Mouse (Mus musculus): Measurements from ENCODE around the gene Ccdc173. TPM values are rescaled to one million over a fixed set of nuclear protein-coding genes. Genes with fewer than 3 reads are reported as not detected.
A peak's percentile ranks its signal among the peaks of the same experiment; 100 is the strongest.
"Not testable (repeated sequence)": the region's sequence is repeated elsewhere in the genome, so short reads cannot be mapped to it uniquely, and the experiment has no call there.

Ccdc173 gene
- polyA plus RNA-seq, 1 experiment from 2014 or later: 1.4 TPM

DNA sequence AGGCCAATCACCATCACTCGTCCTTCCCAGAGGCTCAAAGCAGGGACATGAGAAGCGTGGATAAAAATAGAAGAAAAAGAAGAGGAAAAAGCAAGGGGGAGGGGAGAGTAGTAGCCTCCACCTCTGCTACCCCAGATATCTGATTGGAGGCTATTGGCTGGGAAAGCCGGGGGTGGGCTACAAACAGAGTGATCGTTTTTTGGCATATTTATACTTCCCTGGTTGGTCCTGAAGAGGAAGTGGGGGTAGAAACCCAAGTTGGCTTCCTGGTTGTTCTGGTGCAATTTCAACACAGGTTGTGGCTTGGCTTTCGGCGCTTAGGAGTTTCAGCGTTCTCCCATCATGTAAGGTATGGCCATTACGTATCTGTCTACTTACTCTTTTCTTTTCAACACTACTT, 32.3 kb upstream of the Ccdc173 start, which contains the start of gene Klhl23:
Gene Klhl23 (plus strand): TSS at position 234 of the 400 bp plus-strand sequence.
- Histone ChIP-seq H3K4me3 (replicated peaks) (peak within 1 kb of the TSS; percentile 79), H3K9ac (peak within 1 kb of the TSS; percentile 83), H3K4me2 (replicated peaks) (peak within 1 kb of the TSS; percentile 80), H3K27ac (peak within 1 kb of the TSS; percentile 95), H3K36me3 (peaks cover 3% of the 10 kb centered on the region), H3K27me3 (replicated peaks) (no peaks in the 10 kb centered on the region), H3K9me3 (no peaks in the 10 kb centered on the region), H3K4me1 (replicated peaks) (peaks cover 17% of the 10 kb centered on the region)
- peak; percentile 26; the same call in 1 of the 2 replicates for ATAC-seq
- 6% methylated on average over 8 of the region's 8 CpGs for WGBS

DNA sequence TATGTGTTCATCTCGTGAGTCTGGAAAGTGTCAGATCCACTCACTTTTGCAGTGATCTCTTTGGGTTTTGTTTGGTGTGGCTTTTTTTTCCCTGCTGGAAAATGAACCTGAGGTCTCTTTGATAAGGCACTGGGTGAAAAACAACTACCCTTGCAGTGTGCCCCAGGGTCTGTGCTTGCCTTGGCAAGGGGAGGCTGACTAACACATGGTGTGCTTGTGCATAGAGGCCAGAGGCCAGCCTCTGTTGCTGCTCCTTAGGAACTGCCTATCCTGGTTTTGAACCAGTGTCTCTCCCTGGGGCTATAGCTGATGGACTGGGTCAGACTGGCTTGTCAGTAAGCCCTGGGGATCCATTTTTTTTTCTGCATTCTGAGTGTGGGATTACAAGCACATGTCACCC, 30.8 kb upstream of the Ccdc173 start:
- no peak for ATAC-seq
- Histone ChIP-seq H3K27ac (no peak overlapping the region), H3K9me3 (no peaks in the 10 kb centered on the region), H3K4me1 (replicated peaks) (peaks cover 8% of the 10 kb centered on the region; the same call in 1 of the 2 replicates), H3K36me3 (peaks cover 3% of the 10 kb centered on the region; the same call in 1 of the 2 replicates), H3K27me3 (replicated peaks) (no peaks in the 10 kb centered on the region), H3K4me2 (replicated peaks) (no peak overlapping the region), H3K4me3 (replicated peaks) (no peak overlapping the region), H3K9ac (no peak overlapping the region)
- 38% methylated on average over 1 of the region's 1 CpGs for WGBS

DNA sequence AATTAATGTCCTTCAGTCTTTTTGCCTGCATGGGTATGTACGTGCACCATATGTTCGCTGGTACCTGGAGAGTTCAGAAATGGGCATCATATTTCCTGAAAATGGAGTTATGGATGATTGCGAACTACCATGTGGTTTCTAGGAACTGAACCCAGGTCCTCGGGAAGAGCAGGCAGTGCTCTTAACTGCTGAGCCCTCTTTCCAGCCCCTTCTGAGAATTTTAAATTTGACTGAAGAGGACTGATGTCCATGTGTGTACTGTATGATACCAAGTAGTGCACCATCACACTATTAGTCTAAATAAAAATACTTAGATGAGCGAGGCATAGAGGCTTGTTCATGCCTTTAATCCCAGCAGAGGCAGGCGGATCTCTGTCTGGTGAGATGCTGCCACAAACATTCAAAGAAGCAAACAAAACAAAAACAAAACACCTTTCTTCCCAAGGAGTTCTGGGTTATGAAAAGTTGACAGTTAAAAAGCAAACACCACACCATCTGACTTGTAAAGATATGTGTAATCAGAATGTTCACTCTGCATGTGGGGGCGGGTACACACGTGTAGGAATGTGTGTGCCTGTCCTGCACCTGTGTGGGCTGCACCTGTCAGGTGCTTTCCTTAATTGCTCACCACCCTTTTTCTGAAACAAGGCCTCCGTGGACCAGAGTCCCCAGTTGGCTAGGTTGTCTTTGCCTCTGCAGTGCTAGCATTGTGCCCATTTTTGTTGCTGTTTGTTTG, 29.1 kb upstream of the Ccdc173 start:
- ATAC-seq: peak; percentile 39

DNA sequence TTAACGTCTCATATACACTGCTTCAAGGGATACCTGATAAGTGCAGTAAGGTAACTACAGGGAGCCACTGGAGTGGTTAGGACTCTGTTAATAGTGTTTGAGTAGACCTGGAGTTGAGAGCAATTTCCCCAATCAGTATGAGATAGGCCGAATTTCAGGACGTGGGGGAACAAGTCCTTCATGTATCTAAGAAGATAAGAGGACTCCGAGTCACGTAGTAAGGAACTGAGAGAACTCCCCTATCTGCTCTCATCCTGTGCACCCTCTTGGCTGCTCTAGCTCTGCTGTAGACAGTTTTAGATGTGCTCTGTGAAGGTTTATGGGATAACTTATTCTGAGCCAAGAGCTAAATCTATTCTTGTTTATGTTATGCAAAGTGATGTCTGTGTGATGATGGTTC, 27.2 kb upstream of the Ccdc173 start:
- H3K4me1 ChIP-seq (replicated peaks): peaks cover 2% of the 10 kb centered on the region; the same call in 1 of the 2 replicates
- no peak overlapping the region for H3K9ac ChIP-seq
- H3K27ac ChIP-seq: peak overlapping the region; percentile 44; the same call in 1 of the 2 replicates
- ATAC-seq: peak; percentile 81
- no peaks in the 10 kb centered on the region for H3K9me3 ChIP-seq
- H3K4me3 ChIP-seq (replicated peaks): no peak overlapping the region
- H3K27me3 ChIP-seq (replicated peaks): no peaks in the 10 kb centered on the region
- H3K36me3 ChIP-seq: no peaks in the 10 kb centered on the region
- no peak overlapping the region for H3K4me2 ChIP-seq (replicated peaks)
- WGBS: 54% methylated on average over 5 of the region's 5 CpGs

More for the DNA sequence above, 29.1 kb upstream of the Ccdc173 start:
- Histone ChIP-seq H3K27me3 (replicated peaks) (no peaks in the 10 kb centered on the region), H3K4me2 (replicated peaks) (no peak overlapping the region), H3K4me3 (replicated peaks) (no peak overlapping the region), H3K9ac (no peak overlapping the region), H3K36me3 (no peaks in the 10 kb centered on the region), H3K9me3 (no peaks in the 10 kb centered on the region), H3K27ac (no peak overlapping the region), H3K4me1 (replicated peaks) (peaks cover 4% of the 10 kb centered on the region; the same call in 1 of the 2 replicates)
- 77% methylated on average over 9 of the region's 9 CpGs for WGBS

DNA sequence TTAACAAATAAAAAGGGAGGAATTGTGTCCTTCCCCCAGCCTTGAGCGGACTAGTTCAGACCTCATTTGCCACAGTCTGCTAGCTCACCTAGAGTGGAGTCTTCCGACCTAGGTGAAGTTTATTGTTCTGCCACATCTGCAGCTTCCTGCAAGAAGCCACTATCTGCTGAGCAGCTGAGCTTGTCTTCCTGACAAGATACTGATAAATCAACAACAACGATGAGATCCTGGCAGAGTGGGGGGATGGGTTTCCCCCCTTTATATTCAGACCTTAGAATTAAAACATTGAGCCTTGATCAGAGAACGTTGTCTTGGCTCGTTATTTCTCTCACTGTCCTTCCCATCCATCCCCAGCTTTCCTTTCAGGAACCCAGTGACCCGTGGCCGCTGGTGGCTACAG, 22.0 kb upstream of the Ccdc173 start:
- not testable (repeated sequence) for H3K9me3 ChIP-seq; H3K4me3 ChIP-seq (replicated peaks); H3K9ac ChIP-seq; ATAC-seq; H3K27me3 ChIP-seq (replicated peaks); H3K27ac ChIP-seq; H3K4me2 ChIP-seq (replicated peaks); H3K4me1 ChIP-seq (replicated peaks); H3K36me3 ChIP-seq
- 67% methylated on average over 7 of the region's 7 CpGs for WGBS

DNA sequence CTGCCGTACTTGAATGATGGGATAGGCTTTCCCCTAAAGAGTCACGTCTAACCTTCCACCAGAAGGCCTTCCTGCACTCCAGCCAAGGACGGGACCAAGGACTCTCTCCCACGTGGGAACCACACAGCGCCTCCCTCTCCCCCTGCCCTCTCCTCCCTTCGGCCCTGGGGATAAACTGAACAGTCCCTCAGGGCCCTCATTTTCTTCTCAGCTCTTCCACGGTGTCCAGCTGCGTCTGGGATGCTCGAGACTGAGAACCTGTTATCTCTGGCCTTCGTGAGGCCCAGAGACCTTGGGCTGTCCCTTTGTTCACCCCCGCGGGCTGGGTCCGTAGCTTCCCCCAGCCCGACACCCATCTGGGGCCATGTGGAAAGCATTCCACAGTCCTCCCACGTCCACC, 20.8 kb upstream of the Ccdc173 start:
- H3K27me3 ChIP-seq (replicated peaks): no peaks in the 10 kb centered on the region
- no peaks in the 10 kb centered on the region for H3K4me1 ChIP-seq (replicated peaks)
- H3K4me3 ChIP-seq (replicated peaks): no peak overlapping the region
- WGBS: 59% methylated on average over 15 of the region's 15 CpGs
- no peak overlapping the region for H3K4me2 ChIP-seq (replicated peaks)
- no peak for ATAC-seq
- H3K9ac ChIP-seq: no peak overlapping the region
- no peak overlapping the region for H3K27ac ChIP-seq
- H3K9me3 ChIP-seq: no peaks in the 10 kb centered on the region
- H3K36me3 ChIP-seq: no peaks in the 10 kb centered on the region

DNA sequence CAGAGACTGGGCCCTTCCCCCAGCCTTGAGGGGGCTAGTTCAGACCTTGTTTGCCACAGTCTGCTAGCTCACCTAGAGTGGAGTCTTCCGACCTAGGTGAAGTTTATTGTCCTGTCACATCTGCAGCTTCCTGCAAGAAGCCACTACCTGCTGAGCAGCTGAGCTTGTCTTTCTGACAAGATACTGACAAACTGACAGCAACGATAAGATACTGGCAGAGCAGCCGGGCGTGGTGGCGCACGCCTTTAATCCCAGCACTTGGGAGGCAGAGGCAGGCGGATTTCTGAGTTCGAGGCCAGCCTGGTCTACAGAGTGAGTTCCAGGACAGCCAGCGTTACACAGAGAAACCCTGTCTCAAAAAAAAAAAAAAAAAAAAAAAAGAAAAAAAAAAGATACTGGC, 15.3 kb upstream of the Ccdc173 start:
- 81% methylated on average over 9 of the region's 9 CpGs for WGBS
- H3K27me3 ChIP-seq (replicated peaks); H3K4me2 ChIP-seq (replicated peaks); H3K4me3 ChIP-seq (replicated peaks); ATAC-seq; H3K27ac ChIP-seq; H3K9me3 ChIP-seq; H3K36me3 ChIP-seq; H3K4me1 ChIP-seq (replicated peaks); H3K9ac ChIP-seq: not testable (repeated sequence)

DNA sequence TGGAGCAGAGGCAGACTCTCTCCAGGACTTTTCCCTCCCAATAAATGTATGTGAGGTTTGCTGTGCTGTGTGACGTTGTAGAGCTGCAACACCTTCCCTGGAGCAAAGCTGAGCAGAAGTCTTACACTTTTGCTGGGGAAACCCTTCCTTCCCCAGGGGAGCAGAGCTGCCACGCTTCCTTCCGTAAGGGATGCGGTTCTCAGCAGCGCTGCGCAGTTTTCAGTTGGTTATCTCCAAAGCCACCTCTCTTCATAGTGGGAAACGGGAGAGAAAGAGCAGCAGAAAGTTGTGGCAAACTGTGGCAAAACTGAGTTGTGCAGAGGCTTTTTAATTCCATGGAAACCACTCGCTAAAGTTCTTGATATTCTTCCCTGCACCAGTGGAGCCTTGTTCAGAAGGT, 14.4 kb upstream of the Ccdc173 start:
- Histone ChIP-seq H3K27me3 (replicated peaks) (no peaks in the 10 kb centered on the region), H3K36me3 (no peaks in the 10 kb centered on the region), H3K27ac (no peak overlapping the region), H3K4me1 (replicated peaks) (peaks cover 6% of the 10 kb centered on the region), H3K4me3 (replicated peaks) (no peak overlapping the region), H3K9me3 (no peaks in the 10 kb centered on the region), H3K9ac (no peak overlapping the region), H3K4me2 (replicated peaks) (no peak overlapping the region)
- WGBS: 72% methylated on average over 8 of the region's 8 CpGs
- ATAC-seq: no peak

DNA sequence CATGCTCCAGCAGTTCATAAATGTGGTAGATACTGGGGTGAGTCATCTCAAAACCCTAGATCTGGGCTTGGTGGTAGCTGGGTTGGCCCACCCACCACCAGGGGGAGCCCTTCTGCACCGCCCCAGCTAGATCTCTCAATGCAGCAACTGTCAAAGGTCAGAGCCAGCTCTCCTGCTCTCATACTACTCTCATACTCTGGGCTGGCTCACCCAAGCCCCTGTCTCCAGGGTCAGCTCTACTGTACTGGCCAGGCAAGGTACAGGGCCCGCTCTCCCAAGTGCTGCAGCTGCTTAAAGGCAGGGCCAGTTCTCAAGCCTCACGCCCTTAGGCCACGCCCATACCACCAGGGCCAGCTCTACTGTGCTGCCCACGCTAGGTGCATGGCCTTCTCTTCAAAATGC, 13.5 kb upstream of the Ccdc173 start:
- Histone ChIP-seq H3K9ac (no peak overlapping the region), H3K4me3 (replicated peaks) (no peak overlapping the region), H3K4me2 (replicated peaks) (peak overlapping the region; percentile 23; the same call in 1 of the 2 replicates), H3K4me1 (replicated peaks) (peaks cover 6% of the 10 kb centered on the region), H3K36me3 (no peaks in the 10 kb centered on the region), H3K27me3 (replicated peaks) (no peaks in the 10 kb centered on the region), H3K27ac (no peak overlapping the region), H3K9me3 (no peaks in the 10 kb centered on the region)
- 46% methylated on average over 5 of the region's 5 CpGs for WGBS
- ATAC-seq: peak; percentile 93

DNA sequence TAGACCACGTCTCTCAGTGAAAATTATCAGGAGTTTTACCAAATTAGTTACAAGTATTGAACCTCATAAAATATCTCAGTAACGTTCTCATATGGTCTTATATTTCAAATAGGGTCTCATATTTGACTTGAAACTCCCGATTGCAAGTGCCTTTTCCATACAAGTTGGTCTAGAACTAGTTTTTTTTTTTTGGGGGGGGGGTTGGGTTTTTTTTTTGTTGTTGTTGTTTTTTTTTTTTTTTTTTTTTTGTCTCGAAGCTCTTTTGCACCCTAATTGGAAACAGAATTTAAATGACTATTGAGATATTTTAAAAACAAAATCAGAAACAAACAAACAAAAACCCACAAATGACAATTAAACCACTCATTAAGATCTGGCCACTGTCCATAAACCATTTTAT, 1.3 kb upstream of the Ccdc173 start:
- no peak overlapping the region; the same call in 1 of the 2 replicates for H3K9ac ChIP-seq
- H3K27me3 ChIP-seq (replicated peaks): no peaks in the 10 kb centered on the region
- no peak overlapping the region for H3K27ac ChIP-seq
- H3K36me3 ChIP-seq: peaks cover 14% of the 10 kb centered on the region
- WGBS: 64% methylated on average over 4 of the region's 4 CpGs
- no peaks in the 10 kb centered on the region for H3K9me3 ChIP-seq
- 0 out of 2 replicates have a peak, but pooled peaks cover 5% of the 10 kb centered on the region for H3K4me1 ChIP-seq (replicated peaks)
- ATAC-seq: no peak
- no peak overlapping the region for H3K4me3 ChIP-seq (replicated peaks)
- peak overlapping the region; percentile 86 for H3K4me2 ChIP-seq (replicated peaks)

GRCm38 (mm10) chr2:69790285-69790684, 910 bp upstream of the Ccdc173 start:
- H3K27me3 ChIP-seq (replicated peaks): no peaks in the 10 kb centered on the region
- peak overlapping the region; percentile 55 for H3K4me3 ChIP-seq (replicated peaks)
- 2% methylated on average over 10 of the region's 10 CpGs for WGBS
- H3K4me1 ChIP-seq (replicated peaks): 0 out of 2 replicates have a peak, but pooled peaks cover 5% of the 10 kb centered on the region
- no peaks in the 10 kb centered on the region for H3K9me3 ChIP-seq
- H3K36me3 ChIP-seq: peaks cover 9% of the 10 kb centered on the region
- peak; percentile 71 for ATAC-seq
- no peak overlapping the region; the same call in 1 of the 2 replicates for H3K9ac ChIP-seq
- H3K4me2 ChIP-seq (replicated peaks): peak overlapping the region; percentile 86
- peak overlapping the region; percentile 79; the same call in 1 of the 2 replicates for H3K27ac ChIP-seq

GRCm38 (mm10) chr2:69788974-69789373, 401 bp downstream of the Ccdc173 start:
- peak overlapping the region; percentile 55 for H3K4me3 ChIP-seq (replicated peaks)
- no peaks in the 10 kb centered on the region for H3K9me3 ChIP-seq
- peaks cover 8% of the 10 kb centered on the region; the same call in 1 of the 2 replicates for H3K36me3 ChIP-seq
- H3K4me2 ChIP-seq (replicated peaks): peak overlapping the region; percentile 86
- 0 out of 2 replicates have a peak, but pooled peaks cover 5% of the 10 kb centered on the region for H3K4me1 ChIP-seq (replicated peaks)
- 18% methylated on average over 9 of the region's 9 CpGs for WGBS
- ATAC-seq: peak; percentile 13
- peak overlapping the region; percentile 59 for H3K27ac ChIP-seq
- peak overlapping the region; percentile 65 for H3K9ac ChIP-seq
- no peaks in the 10 kb centered on the region for H3K27me3 ChIP-seq (replicated peaks)

DNA sequence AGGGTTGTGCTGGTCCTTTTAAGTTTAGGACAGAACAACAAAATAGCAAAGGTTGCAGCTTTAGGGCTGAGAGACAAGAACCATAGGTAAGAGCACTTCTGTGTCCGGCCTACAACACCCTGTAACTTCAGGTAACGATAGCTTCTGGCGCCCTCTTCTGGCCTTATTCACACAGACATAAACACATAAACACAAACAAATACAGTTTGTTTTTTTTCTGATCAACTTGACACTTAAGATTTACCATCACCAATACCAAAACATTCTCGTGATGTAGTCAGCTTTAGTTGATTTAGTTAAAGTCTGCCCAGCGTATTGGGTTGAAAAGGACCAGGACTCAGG, 10.6 kb downstream of the Ccdc173 start:
- 57% methylated on average over 5 of the region's 5 CpGs for WGBS
- no peaks in the 10 kb centered on the region for H3K9me3 ChIP-seq

More for the DNA sequence above, 10.6 kb downstream of the Ccdc173 start:
- H3K9ac ChIP-seq: no peak overlapping the region
- no peak for ATAC-seq
- H3K4me3 ChIP-seq (replicated peaks): no peak overlapping the region
- no peaks in the 10 kb centered on the region for H3K4me1 ChIP-seq (replicated peaks)
- H3K27me3 ChIP-seq (replicated peaks): no peaks in the 10 kb centered on the region
- no peak overlapping the region for H3K27ac ChIP-seq
- H3K4me2 ChIP-seq (replicated peaks): no peak overlapping the region
- H3K36me3 ChIP-seq: no peaks in the 10 kb centered on the region

All from intestine, embryonic 15.5 days (tissue).